Mouse (Mus musculus): Measurements from ENCODE around the gene Scp2.

- TF ChIP-seq POLR2A (IDR thresholded peaks at IDR 0.05; ENCODE audit: extremely low read depth, insufficient read depth, low read length) (no peak), CTCF (IDR thresholded peaks at IDR 0.05; ENCODE audit: extremely low read depth, insufficient read depth, low read length) (no peak)
Observed at GRCm38 (mm10) chr4:107999380-107999779, 145.4 kb downstream of the Scp2 start.

All from cortical plate, adult 2 months (tissue).